Mouse (Mus musculus) neutrophil, adult 83 days (primary cell): Measurements from ENCODE around the gene D6Ertd527e. TPM values are rescaled to one million over a fixed set of nuclear protein-coding genes. Genes with fewer than 3 reads are reported as not detected.

ENCODE experiments used
- total RNA-seq, 2 experiments: library from RNA; stranded (reverse); gene quantifications; one replicate each; pipeline ENCODE4 v1.2.4; 2023

Gene D6Ertd527e
- under 1 TPM in 1 of 2 experiments, not detected in 1; 0.26 TPM for total RNA-seq

GRCm38 (mm10) chr6:87104123-87104796 is at the start of gene D6Ertd527e:
Gene D6Ertd527e (plus strand): TSS chr6:87104746.

Other genes starting within 250 kb of the D6Ertd527e start
- gene Nfu1, start 95.5 kb upstream of the D6Ertd527e start, total RNA-seq, result 10 to 100 TPM; 58.7 to 60.8 TPM
- gene Gfpt1, start 61.9 kb upstream of the D6Ertd527e start, total RNA-seq, result 10 to 100 TPM; 27.4 to 31.8 TPM
- under 1 TPM; 0.11 to 0.18 TPM for gene Antxr1, start 231.1 kb downstream of the D6Ertd527e start, total RNA-seq
- not detected for gene Gkn1, start 246.2 kb downstream of the D6Ertd527e start, total RNA-seq